Mouse (Mus musculus): ENCODE results near the gene Pin1rt1.

GRCm38 (mm10) chr2:104687261-104687660, 28.9 kb downstream of the Pin1rt1 start:
- no peak for TF ChIP-seq POLR2A (IDR thresholded peaks at IDR 0.05; ENCODE audit: insufficient read depth, low read depth, low read length)
- no peak for TF ChIP-seq CTCF (IDR thresholded peaks at IDR 0.05; ENCODE audit: insufficient read depth, low read depth, low read length)

Data from olfactory bulb, adult 2 months (tissue).